Mouse (Mus musculus) E14TG2a.4 (cell line): ENCODE measurements at regions not wholly inside any gene's neighbourhood (a gene's known extent, or its start where the extent isn't known, plus 50 kb on each side); places are given as distances from the start of the nearest gene placed in this dataset.

Experiments
- H3K27me3 ChIP-seq: 2 replicates; pipeline ENCODE4 v1.6.1; 2014; ENCODE audit warnings: low read length, control low read depth; ENCODE audit not compliant: insufficient read depth
- H3K36me3 ChIP-seq: 2 replicates; pipeline ENCODE4 v1.6.1; 2014; ENCODE audit warnings: low read length, control low read depth; ENCODE audit not compliant: insufficient read depth
- H3K4me1 ChIP-seq: replicated peaks from 2 replicates; pipeline ENCODE4 v1.6.1; 2014; ENCODE audit warnings: low read depth, low read length, control low read depth
- H3K4me3 ChIP-seq: replicated peaks from 2 replicates; pipeline ENCODE4 v1.5.1; 2014; ENCODE audit warnings: mild to moderate bottlenecking, low read length
- H3K9me3 ChIP-seq: 2 replicates; pipeline ENCODE4 v1.6.1; 2014; ENCODE audit warnings: low read length, control low read depth
- CTCF ChIP-seq: conservative IDR thresholded peaks from 2 replicates; pipeline ENCODE4 v1.5.1; 2014; ENCODE audit warnings: low read length
- NANOG ChIP-seq: IDR thresholded peaks from 2 replicates; pipeline ENCODE4 v1.6.1; 2014; ENCODE audit warnings: borderline replicate concordance, low read length, mixed read lengths
- POU5F1 ChIP-seq: IDR thresholded peaks from 2 replicates; pipeline ENCODE4 v1.6.1; 2014; ENCODE audit warnings: low read length, borderline replicate concordance

- Histone ChIP-seq H3K4me3 (no peak overlapping the region), H3K36me3 (no peaks in the 10 kb centered on the region), H3K4me1 (no peaks in the 10 kb centered on the region), H3K9me3 (no peaks in the 10 kb centered on the region), H3K27me3 (no peaks in the 10 kb centered on the region)
- TF ChIP-seq POU5F1: no peak
- peak; percentile 31 for TF ChIP-seq CTCF
Observed at GRCm38 (mm10) chr4:106093252-106093651, 222.8 kb upstream of the Usp24 start.

GRCm38 (mm10) chr4:106094882-106095556 lies 221.0 kb upstream of the Usp24 start:
- no peaks in the 10 kb centered on the region for H3K4me1 ChIP-seq
- no peak for TF ChIP-seq NANOG
- no peak for TF ChIP-seq CTCF
- TF ChIP-seq POU5F1: no peak
- no peaks in the 10 kb centered on the region for H3K36me3 ChIP-seq
- H3K9me3 ChIP-seq: no peaks in the 10 kb centered on the region
- no peaks in the 10 kb centered on the region for H3K27me3 ChIP-seq
- H3K4me3 ChIP-seq: no peak overlapping the region

GRCm38 (mm10) chr4:106096130-106096529 lies 219.9 kb upstream of the Usp24 start:
- H3K4me1 ChIP-seq: no peaks in the 10 kb centered on the region
- H3K36me3 ChIP-seq: no peaks in the 10 kb centered on the region
- H3K27me3 ChIP-seq: no peaks in the 10 kb centered on the region
- H3K9me3 ChIP-seq: no peaks in the 10 kb centered on the region
- no peak overlapping the region for H3K4me3 ChIP-seq
- TF ChIP-seq CTCF (no peak), NANOG (no peak), POU5F1 (no peak)

GRCm38 (mm10) chr4:106097846-106098245 lies 218.2 kb upstream of the Usp24 start:
- Histone ChIP-seq H3K4me3 (no peak overlapping the region), H3K4me1 (peaks cover 10% of the 10 kb centered on the region; the same call in 1 of the 2 replicates), H3K9me3 (no peaks in the 10 kb centered on the region), H3K36me3 (no peaks in the 10 kb centered on the region), H3K27me3 (no peaks in the 10 kb centered on the region)
- TF ChIP-seq POU5F1 (no peak), CTCF (no peak), NANOG (no peak)

- peaks cover 10% of the 10 kb centered on the region; the same call in 1 of the 2 replicates for H3K4me1 ChIP-seq
- no peaks in the 10 kb centered on the region for H3K36me3 ChIP-seq
- H3K27me3 ChIP-seq: no peaks in the 10 kb centered on the region
- H3K4me3 ChIP-seq: no peak overlapping the region
- H3K9me3 ChIP-seq: no peaks in the 10 kb centered on the region
- TF ChIP-seq NANOG (no peak), CTCF (no peak), POU5F1 (no peak)
Observed at GRCm38 (mm10) chr4:106100211-106101025, 215.6 kb upstream of the Usp24 start.

- no peaks in the 10 kb centered on the region for H3K27me3 ChIP-seq
- H3K36me3 ChIP-seq: no peaks in the 10 kb centered on the region
- H3K9me3 ChIP-seq: no peaks in the 10 kb centered on the region
- no peak overlapping the region for H3K4me3 ChIP-seq
- H3K4me1 ChIP-seq: peaks cover 10% of the 10 kb centered on the region; the same call in 1 of the 2 replicates
- TF ChIP-seq CTCF (no peak), NANOG (no peak), POU5F1 (no peak)
Observed at GRCm38 (mm10) chr4:106101904-106102303, 214.1 kb upstream of the Usp24 start.

- H3K4me1 ChIP-seq: peaks cover 10% of the 10 kb centered on the region; the same call in 1 of the 2 replicates
- H3K27me3 ChIP-seq: no peaks in the 10 kb centered on the region
- H3K36me3 ChIP-seq: no peaks in the 10 kb centered on the region
- no peak overlapping the region for H3K4me3 ChIP-seq
- no peaks in the 10 kb centered on the region for H3K9me3 ChIP-seq
- TF ChIP-seq CTCF: no peak
- TF ChIP-seq POU5F1: no peak
Observed at GRCm38 (mm10) chr4:106102451-106102977, 213.5 kb upstream of the Usp24 start.

- H3K36me3 ChIP-seq: no peaks in the 10 kb centered on the region
- H3K4me1 ChIP-seq: peaks cover 10% of the 10 kb centered on the region; the same call in 1 of the 2 replicates
- H3K4me3 ChIP-seq: no peak overlapping the region
- TF ChIP-seq POU5F1 (no peak), NANOG (no peak), CTCF (no peak)
- H3K9me3 ChIP-seq: no peaks in the 10 kb centered on the region
- no peaks in the 10 kb centered on the region for H3K27me3 ChIP-seq
Observed at GRCm38 (mm10) chr4:106103750-106104635, 212.0 kb upstream of the Usp24 start.
